Mouse (Mus musculus) ES-Bruce4 (cell line): ENCODE results near the gene Hs1bp3.

Experiments used
- CTCF ChIP-seq: IDR thresholded peaks from one replicate; pipeline ENCODE4 v1.8.1; 2011; ENCODE audit warnings: low read depth, low read length
- POLR2A ChIP-seq: IDR thresholded peaks from one replicate; pipeline ENCODE4 v1.8.1; 2011; ENCODE audit warnings: low read length; ENCODE audit not compliant: insufficient read depth

DNA sequence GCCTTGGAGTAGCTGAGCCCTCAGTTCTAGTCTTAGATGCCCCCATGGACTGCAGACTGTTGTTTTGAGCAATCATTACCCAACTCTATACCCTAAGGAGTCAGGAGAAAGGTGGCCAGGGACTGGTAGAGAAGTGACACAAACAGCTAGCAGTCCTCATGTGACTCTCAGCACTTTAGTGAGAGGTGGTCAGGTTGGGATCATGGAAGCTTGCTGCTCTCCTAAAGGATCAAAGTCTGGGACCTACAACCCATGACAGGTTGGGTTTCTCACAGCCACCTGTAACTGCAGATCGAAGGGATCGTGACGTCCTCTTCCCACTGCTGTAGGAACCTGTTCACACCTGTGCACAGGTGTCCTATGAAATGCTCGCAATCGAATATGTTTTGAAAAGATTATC, 32.3 kb downstream of the Hs1bp3 start:
- no peak for TF ChIP-seq CTCF
- no peak for TF ChIP-seq POLR2A
